Mouse (Mus musculus) hindbrain, embryonic 15.5 days (tissue): ENCODE measurements around the gene Avp. TPM values are rescaled to one million over a fixed set of nuclear protein-coding genes. Genes with fewer than 3 reads are reported as not detected.
"Not testable (repeated sequence)": the region's sequence is repeated elsewhere in the genome, so short reads cannot be mapped to it uniquely, and the experiment has no call there.

Experiments
- ATAC-seq: fragments of 200-750 bp; cut with Nextera tagmentation; 2 replicates; pipeline ENCODE4 v1.8.0; 2017; ENCODE audit warnings: low read depth, moderate number of reproducible peaks, moderate TSS enrichment; ENCODE audit not compliant: low FRiP score
- H3K27ac ChIP-seq: fragments of 300-500 bp; sonication (generic); replicated peaks from 2 replicates; pipeline ENCODE4 v1.5.1; 2015; ENCODE audit warnings: mild to moderate bottlenecking, inconsistent platforms
- H3K27me3 ChIP-seq: fragments of 300-500 bp; sonication (generic); 2 replicates; pipeline ENCODE4 v1.6.1; 2015; ENCODE audit warnings: control low read depth, inconsistent platforms
- H3K36me3 ChIP-seq: fragments of 300-500 bp; sonication (generic); 2 replicates; pipeline ENCODE4 v1.6.1; 2015; ENCODE audit warnings: control low read depth, inconsistent platforms
- H3K4me1 ChIP-seq: fragments of 300-500 bp; sonication (generic); replicated peaks from 2 replicates; pipeline ENCODE4 v1.6.1; 2015; ENCODE audit warnings: control low read depth, inconsistent platforms
- H3K4me2 ChIP-seq: fragments of 300-500 bp; sonication (generic); 2 replicates; pipeline ENCODE4 v1.6.1; 2015; ENCODE audit warnings: moderate library complexity, mild to moderate bottlenecking, inconsistent platforms
- H3K4me3 ChIP-seq: fragments of 300-500 bp; sonication (generic); 2 replicates; pipeline ENCODE4 v1.5.1; 2015; ENCODE audit warnings: mild to moderate bottlenecking, inconsistent platforms
- H3K9ac ChIP-seq: fragments of 300-500 bp; sonication (generic); 2 replicates; pipeline ENCODE4 v1.6.1; 2015; ENCODE audit warnings: inconsistent platforms
- H3K9me3 ChIP-seq: fragments of 300-500 bp; sonication (generic); 2 replicates; pipeline ENCODE4 v1.6.1; 2016; ENCODE audit warnings: control low read depth, inconsistent platforms
- WGBS: fragments of 180-500 bp; shearing (Covaris S2); methylation state at CpG from one replicate; pipeline ENCODE4 v1.1.7; 2015; 5-methylcytosine and 5-hydroxymethylcytosine counted together
- polyA plus RNA-seq: library from polyadenylated mRNA; unstranded; fragments of >200 nt; fragmentation: Nextera tagmentation; extraction: Ambion mirVana; gene quantifications from 2 replicates; pipeline ENCODE4 v1.2.1, GENCODE M21; 2015

Avp gene
- polyA plus RNA-seq, 1 experiment from 2014 or later = not detected

- 46% methylated on average over 4 of the region's 4 CpGs for WGBS
- Histone ChIP-seq H3K4me3 (no peak overlapping the region), H3K27ac (no peak overlapping the region), H3K4me1 (no peaks in the 10 kb centered on the region), H3K4me2 (no peak overlapping the region), H3K9ac (no peak overlapping the region), H3K36me3 (peaks cover 16% of the 10 kb centered on the region; the same call in 1 of the 2 replicates), H3K27me3 (no peaks in the 10 kb centered on the region), H3K9me3 (no peaks in the 10 kb centered on the region)
- no peak for ATAC-seq
These were observed 6.8 kb upstream of the Avp start for GRCm38 (mm10) chr2:130589157-130589556.

DNA sequence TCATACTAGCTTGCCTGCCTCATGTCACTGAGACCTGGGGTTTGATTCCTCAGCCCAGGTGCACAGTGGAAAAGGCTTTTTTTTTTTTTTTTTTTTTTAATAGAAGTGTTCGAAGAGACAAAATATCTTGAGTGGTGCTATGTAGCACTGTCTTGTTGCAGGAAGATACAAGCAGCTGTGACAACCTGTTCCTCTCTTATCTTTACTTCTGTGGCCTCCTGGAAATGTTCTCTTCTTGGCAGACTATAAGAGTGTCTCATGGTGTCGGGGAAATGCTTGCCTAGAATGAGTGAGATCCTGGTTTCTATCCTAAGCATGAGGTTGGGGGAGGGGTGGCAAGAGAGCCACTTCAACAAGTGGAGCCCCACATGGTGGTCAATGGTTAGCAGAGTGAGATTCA lies 6.0 kb upstream of the Avp start:
- H3K27ac ChIP-seq = no peak overlapping the region
- H3K36me3 ChIP-seq = peaks cover 16% of the 10 kb centered on the region; the same call in 1 of the 2 replicates
- WGBS = 94% methylated on average over 2 of the region's 2 CpGs
- H3K9me3 ChIP-seq = no peaks in the 10 kb centered on the region
- no peaks in the 10 kb centered on the region for H3K4me1 ChIP-seq
- no peak for ATAC-seq
- H3K4me3 ChIP-seq = no peak overlapping the region
- no peaks in the 10 kb centered on the region for H3K27me3 ChIP-seq
- H3K9ac ChIP-seq = no peak overlapping the region
- H3K4me2 ChIP-seq = no peak overlapping the region

GRCm38 (mm10) chr2:130586016-130586415 lies 3.7 kb upstream of the Avp start:
- no peak overlapping the region for H3K9ac ChIP-seq
- peaks cover 15% of the 10 kb centered on the region for H3K27me3 ChIP-seq
- peaks cover 9% of the 10 kb centered on the region; the same call in 1 of the 2 replicates for H3K36me3 ChIP-seq
- no peaks in the 10 kb centered on the region for H3K9me3 ChIP-seq
- WGBS = 87% methylated on average over 6 of the region's 6 CpGs
- ATAC-seq = no peak
- H3K4me3 ChIP-seq = no peak overlapping the region
- no peak overlapping the region for H3K27ac ChIP-seq
- peaks cover 5% of the 10 kb centered on the region for H3K4me1 ChIP-seq
- H3K4me2 ChIP-seq = no peak overlapping the region

- Histone ChIP-seq H3K4me1 (peaks cover 15% of the 10 kb centered on the region), H3K4me2 (no peak overlapping the region), H3K9ac (no peak overlapping the region), H3K36me3 (no peaks in the 10 kb centered on the region), H3K4me3 (no peak overlapping the region), H3K27me3 (peaks cover 34% of the 10 kb centered on the region), H3K9me3 (no peaks in the 10 kb centered on the region), H3K27ac (no peak overlapping the region)
- WGBS = 83% methylated on average over 10 of the region's 10 CpGs
- ATAC-seq = no peak
These were observed 1.7 kb upstream of the Avp start for GRCm38 (mm10) chr2:130583902-130584560.

DNA sequence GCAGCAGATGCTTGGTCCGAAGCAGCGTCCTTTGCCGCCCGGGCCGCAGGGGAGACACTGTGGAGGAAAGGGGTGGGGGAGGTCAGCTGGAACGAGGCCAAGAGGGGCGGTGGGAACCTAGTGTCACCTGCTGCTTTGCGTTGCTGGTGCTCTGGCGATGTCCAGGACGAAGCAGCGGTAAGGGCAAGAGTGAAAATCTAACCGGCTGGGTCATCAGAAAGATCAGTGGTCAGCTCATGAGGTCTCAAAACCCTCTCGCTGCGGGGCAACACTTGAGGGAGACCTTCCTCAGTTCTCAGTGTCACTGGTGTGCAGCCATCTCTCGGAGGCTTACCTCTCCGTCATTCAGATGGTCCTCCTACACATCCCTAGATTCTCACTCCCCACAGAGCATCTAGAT lies 1.2 kb downstream of the Avp start:
- peak overlapping the region; percentile 53 for H3K4me2 ChIP-seq

DNA sequence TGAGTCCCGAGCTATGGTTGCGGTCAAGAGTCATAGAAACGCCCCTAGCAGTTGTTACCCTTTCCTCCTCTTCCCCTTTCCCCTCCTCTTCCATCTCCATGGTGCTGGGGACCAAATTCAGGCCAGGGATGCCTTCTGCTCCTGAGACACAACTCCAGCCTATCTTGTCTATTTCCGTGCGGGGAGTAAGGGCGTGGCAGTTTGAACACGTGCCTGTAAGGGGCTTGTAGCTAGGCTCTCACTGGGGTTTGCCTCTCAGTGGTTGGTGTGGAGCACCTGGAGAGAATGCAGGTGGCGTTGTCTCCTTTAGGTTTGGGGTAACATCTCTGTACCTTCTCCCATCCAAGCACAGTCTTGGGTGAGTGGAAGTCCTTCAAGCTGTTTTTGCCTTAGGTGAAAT lies 2.6 kb downstream of the Avp start:
- no peak overlapping the region for H3K4me3 ChIP-seq
- H3K4me2 ChIP-seq = no peak overlapping the region
- H3K9me3 ChIP-seq = no peaks in the 10 kb centered on the region
- WGBS = 5% methylated on average over 8 of the region's 8 CpGs
- H3K36me3 ChIP-seq = no peaks in the 10 kb centered on the region
- peaks cover 75% of the 10 kb centered on the region for H3K27me3 ChIP-seq
- H3K4me1 ChIP-seq = peaks cover 32% of the 10 kb centered on the region
- no peak overlapping the region for H3K9ac ChIP-seq
- no peak overlapping the region for H3K27ac ChIP-seq
- no peak for ATAC-seq

More for the DNA sequence above, 1.2 kb downstream of the Avp start:
- ATAC-seq = no peak
- H3K4me3 ChIP-seq = peak overlapping the region; percentile 26
- H3K27me3 ChIP-seq = peaks cover 61% of the 10 kb centered on the region
- H3K27ac ChIP-seq = no peak overlapping the region
- H3K9ac ChIP-seq = peak overlapping the region; percentile 20; the same call in 1 of the 2 replicates
- 3% methylated on average over 16 of the region's 16 CpGs for WGBS
- no peaks in the 10 kb centered on the region for H3K9me3 ChIP-seq
- no peaks in the 10 kb centered on the region for H3K36me3 ChIP-seq
- peaks cover 30% of the 10 kb centered on the region for H3K4me1 ChIP-seq

- no peak for ATAC-seq
- peaks cover 77% of the 10 kb centered on the region for H3K27me3 ChIP-seq
- 11% methylated on average over 11 of the region's 11 CpGs for WGBS
- H3K4me2 ChIP-seq = no peak overlapping the region
- H3K4me1 ChIP-seq = peaks cover 32% of the 10 kb centered on the region
- H3K9ac ChIP-seq = no peak overlapping the region
- H3K36me3 ChIP-seq = no peaks in the 10 kb centered on the region
- H3K4me3 ChIP-seq = no peak overlapping the region
- H3K27ac ChIP-seq = no peak overlapping the region
- H3K9me3 ChIP-seq = no peaks in the 10 kb centered on the region
These were observed 4.2 kb downstream of the Avp start for GRCm38 (mm10) chr2:130578148-130578547.

GRCm38 (mm10) chr2:130577632-130578031 lies 4.7 kb downstream of the Avp start:
- no peak for ATAC-seq
- H3K36me3 ChIP-seq = no peaks in the 10 kb centered on the region
- H3K27me3 ChIP-seq = peaks cover 77% of the 10 kb centered on the region
- H3K27ac ChIP-seq = no peak overlapping the region
- 3% methylated on average over 12 of the region's 12 CpGs for WGBS
- H3K4me1 ChIP-seq = peaks cover 32% of the 10 kb centered on the region
- no peaks in the 10 kb centered on the region for H3K9me3 ChIP-seq
- peak overlapping the region; percentile 30 for H3K4me2 ChIP-seq
- H3K4me3 ChIP-seq = no peak overlapping the region
- H3K9ac ChIP-seq = no peak overlapping the region

- Histone ChIP-seq H3K4me2 (peak overlapping the region; percentile 55), H3K9me3 (no peaks in the 10 kb centered on the region), H3K36me3 (no peaks in the 10 kb centered on the region), H3K4me3 (peak overlapping the region; percentile 30), H3K27me3 (peaks cover 71% of the 10 kb centered on the region), H3K4me1 (peaks cover 32% of the 10 kb centered on the region), H3K27ac (no peak overlapping the region), H3K9ac (no peak overlapping the region)
- ATAC-seq = no peak
- 5% methylated on average over 9 of the region's 9 CpGs for WGBS
These were observed 5.3 kb downstream of the Avp start for GRCm38 (mm10) chr2:130577021-130577420.

GRCm38 (mm10) chr2:130576564-130576963 lies 5.8 kb downstream of the Avp start:
- Histone ChIP-seq H3K9ac (peak overlapping the region; percentile 12; the same call in 1 of the 2 replicates), H3K4me1 (peaks cover 32% of the 10 kb centered on the region), H3K27me3 (peaks cover 67% of the 10 kb centered on the region), H3K4me2 (peak overlapping the region; percentile 55), H3K4me3 (peak overlapping the region; percentile 30)
- not testable (repeated sequence) for H3K36me3 ChIP-seq, H3K27ac ChIP-seq, H3K9me3 ChIP-seq, ATAC-seq
- 2% methylated on average over 32 of the region's 32 CpGs for whole genome bisulfite sequencing

DNA sequence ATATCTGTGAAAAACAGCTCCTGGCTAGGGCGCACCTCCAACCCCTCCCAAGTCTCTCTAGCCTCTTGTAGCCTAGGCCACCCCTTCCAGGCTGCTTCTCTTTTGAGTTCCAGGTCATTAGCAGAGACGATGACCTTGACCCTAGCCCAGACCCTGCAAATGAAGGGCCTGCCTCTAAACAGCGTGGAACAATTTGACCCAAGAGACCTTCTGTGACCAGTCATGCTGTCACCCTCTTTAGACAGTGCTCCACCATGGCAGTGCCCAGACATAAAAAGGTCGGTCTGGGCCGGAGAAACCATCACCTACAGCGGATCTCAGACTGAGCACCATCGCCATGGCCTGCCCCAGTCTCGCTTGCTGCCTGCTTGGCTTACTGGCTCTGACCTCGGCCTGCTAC lies 6.5 kb downstream of the Avp start, which contains the start of gene Oxt:
TSS of gene Oxt (plus strand) at position 301 of the 400 bp plus-strand sequence.
- Histone ChIP-seq H3K36me3 (no peaks in the 10 kb centered on the region), H3K27ac (no peak within 1 kb of the TSS), H3K9ac (peak within 1 kb of the TSS; percentile 12; the same call in 1 of the 2 replicates), H3K4me2 (peak within 1 kb of the TSS; percentile 55), H3K4me3 (peak within 1 kb of the TSS; percentile 30), H3K4me1 (peaks cover 25% of the 10 kb centered on the region), H3K27me3 (peaks cover 61% of the 10 kb centered on the region), H3K9me3 (no peaks in the 10 kb centered on the region)
- no peak for ATAC-seq
- whole genome bisulfite sequencing = 42% methylated on average over 9 of the region's 9 CpGs

GRCm38 (mm10) chr2:130574960-130575359 lies 7.4 kb downstream of the Avp start:
- Histone ChIP-seq H3K27ac (no peak overlapping the region), H3K4me2 (no peak overlapping the region), H3K4me1 (peaks cover 17% of the 10 kb centered on the region), H3K36me3 (no peaks in the 10 kb centered on the region), H3K9me3 (no peaks in the 10 kb centered on the region), H3K4me3 (no peak overlapping the region), H3K27me3 (peaks cover 52% of the 10 kb centered on the region), H3K9ac (no peak overlapping the region)
- 86% methylated on average over 5 of the region's 5 CpGs for WGBS
- ATAC-seq = no peak

DNA sequence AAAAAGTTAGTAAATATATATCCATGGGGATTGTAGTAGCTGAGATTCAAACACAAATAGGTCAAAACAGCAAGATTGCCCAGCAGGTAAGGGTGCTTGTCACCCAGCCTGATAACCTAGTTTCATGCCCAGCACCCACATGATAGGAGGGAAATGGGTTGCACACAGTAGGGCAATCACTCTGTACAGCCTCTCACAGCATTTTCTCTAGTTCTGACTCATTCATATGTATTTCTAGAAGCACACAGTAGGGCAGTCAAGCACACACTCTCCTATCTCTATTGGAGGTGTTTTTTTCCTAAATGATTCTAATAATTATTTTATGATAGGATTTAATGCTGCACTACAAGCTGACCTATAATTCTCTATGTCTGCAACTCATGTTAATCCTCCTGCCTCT lies 12.4 kb downstream of the Avp start:
- Histone ChIP-seq H3K4me3 (no peak overlapping the region), H3K36me3 (peaks cover 15% of the 10 kb centered on the region), H3K27ac (no peak overlapping the region), H3K9ac (no peak overlapping the region), H3K4me2 (no peak overlapping the region), H3K4me1 (peaks cover 8% of the 10 kb centered on the region), H3K9me3 (no peaks in the 10 kb centered on the region), H3K27me3 (peaks cover 3% of the 10 kb centered on the region)
- no peak for ATAC-seq
